Mouse (Mus musculus): ENCODE measurements around the gene Marcksl1.

Marcksl1 gene

GRCm38 (mm10) chr4:129556532-129557223 is 43.3 kb downstream of the Marcksl1 start:
- in situ Hi-C loops (cut with MboI; ENCODE audit: low sequenced_read_pairs), result no loop called here

GRCm38 (mm10) chr4:129557256-129557808 is 44.0 kb downstream of the Marcksl1 start:
- in situ Hi-C loops (cut with MboI; ENCODE audit: low sequenced_read_pairs), result no loop called here

- in situ Hi-C loops (cut with MboI; ENCODE audit: low sequenced_read_pairs), result no loop called here
Measured at GRCm38 (mm10) chr4:129558321-129558955, 45.1 kb downstream of the Marcksl1 start.

GRCm38 (mm10) chr4:129561184-129561583 is 47.8 kb downstream of the Marcksl1 start:
- in situ Hi-C loops (cut with MboI; ENCODE audit: low sequenced_read_pairs), result no loop called here

GRCm38 (mm10) chr4:129563718-129564117 is 50.3 kb downstream of the Marcksl1 start:
- in situ Hi-C loops (cut with MboI; ENCODE audit: low sequenced_read_pairs), result no loop called here

GRCm38 (mm10) chr4:129565139-129565538 is 51.8 kb downstream of the Marcksl1 start:
- in situ Hi-C loops (cut with MboI; ENCODE audit: low sequenced_read_pairs), result no loop called here
